Mouse (Mus musculus) lung, adult 2 months (tissue): ENCODE results near the gene Cdc20b. TPM values are rescaled to one million over a fixed set of nuclear protein-coding genes. Genes with fewer than 3 reads are reported as not detected.

ENCODE experiments used
- DNase-seq: peaks from one replicate; pipeline ENCODE4 v3.0.0; 2022
- H3K4me1 ChIP-seq: fragments of 200-500 bp; 2 replicates; pipeline ENCODE4 v1.6.1; 2011; ENCODE audit warnings: low read length; ENCODE audit not compliant: control insufficient read depth, insufficient read depth
- H3K4me3 ChIP-seq: fragments of 200-500 bp; replicated peaks from 2 replicates; pipeline ENCODE3; 2011; ENCODE audit warnings: low read depth, mild to moderate bottlenecking, control low read depth, low read length; ENCODE audit errors: extremely low read depth
- CTCF ChIP-seq: fragments of 200-500 bp; IDR thresholded peaks from 2 replicates; pipeline ENCODE4 v1.5.1; 2011; ENCODE audit warnings: mild to moderate bottlenecking, low read length, control low read depth; ENCODE audit not compliant: insufficient read depth
- POLR2A ChIP-seq: fragments of 200-500 bp; IDR thresholded peaks from 2 replicates; pipeline ENCODE4 v1.6.1; 2011; ENCODE audit warnings: low read depth, mild to moderate bottlenecking, control low read depth, low read length, borderline replicate concordance; ENCODE audit errors: extremely low read depth
- WGBS: fragments of 180-500 bp; shearing (Covaris S2); methylation state at CpG from one replicate; pipeline ENCODE4 v1.1.7; 2018; 5-methylcytosine and 5-hydroxymethylcytosine counted together
- polyA plus RNA-seq: library from polyadenylated mRNA; depleted of rRNA; stranded (reverse); fragments of >200 nt; gene quantifications from 2 replicates; pipeline ENCODE4 v1.2.3, GENCODE M21; 2012

Cdc20b gene
- polyA plus RNA-seq, 1 experiment: 0.27 TPM

- no peak for TF ChIP-seq POLR2A
- no peak for TF ChIP-seq CTCF
- H3K4me1 ChIP-seq: no peaks in the 10 kb centered on the region
- H3K4me3 ChIP-seq: no peak overlapping the region
- 70% methylated on average over 1 of the region's 1 CpGs for WGBS
- DNase-seq: no peak
Measured at GRCm38 (mm10) chr13:113082101-113082500, 47.2 kb downstream of the Cdc20b start.

- no peak overlapping the region for H3K4me3 ChIP-seq
- DNase-seq: no peak
- 36% methylated on average over 5 of the region's 5 CpGs for WGBS
- H3K4me1 ChIP-seq: no peaks in the 10 kb centered on the region
- no peak for TF ChIP-seq POLR2A
- no peak for TF ChIP-seq CTCF
Measured at GRCm38 (mm10) chr13:113084732-113085131, 49.8 kb downstream of the Cdc20b start.

GRCm38 (mm10) chr13:113087226-113088017 lies 52.5 kb downstream of the Cdc20b start:
- TF ChIP-seq CTCF: no peak
- no peak for TF ChIP-seq POLR2A
- Histone ChIP-seq H3K4me3 (no peak overlapping the region), H3K4me1 (no peaks in the 10 kb centered on the region)
- no peak for DNase-seq
- WGBS: 71% methylated on average over 13 of the region's 13 CpGs

GRCm38 (mm10) chr13:113090489-113090888 lies 55.6 kb downstream of the Cdc20b start:
- DNase-seq: no peak
- no peak for TF ChIP-seq POLR2A
- TF ChIP-seq CTCF: no peak
- Histone ChIP-seq H3K4me1 (no peaks in the 10 kb centered on the region), H3K4me3 (no peak overlapping the region)
- WGBS: 56% methylated on average over 8 of the region's 8 CpGs

GRCm38 (mm10) chr13:113094618-113095017 lies 59.7 kb downstream of the Cdc20b start:
- TF ChIP-seq POLR2A (no peak), CTCF (no peak)
- no peaks in the 10 kb centered on the region for H3K4me1 ChIP-seq
- H3K4me3 ChIP-seq: no peak overlapping the region
- 78% methylated on average over 1 of the region's 1 CpGs for WGBS
- DNase-seq: no peak

DNA sequence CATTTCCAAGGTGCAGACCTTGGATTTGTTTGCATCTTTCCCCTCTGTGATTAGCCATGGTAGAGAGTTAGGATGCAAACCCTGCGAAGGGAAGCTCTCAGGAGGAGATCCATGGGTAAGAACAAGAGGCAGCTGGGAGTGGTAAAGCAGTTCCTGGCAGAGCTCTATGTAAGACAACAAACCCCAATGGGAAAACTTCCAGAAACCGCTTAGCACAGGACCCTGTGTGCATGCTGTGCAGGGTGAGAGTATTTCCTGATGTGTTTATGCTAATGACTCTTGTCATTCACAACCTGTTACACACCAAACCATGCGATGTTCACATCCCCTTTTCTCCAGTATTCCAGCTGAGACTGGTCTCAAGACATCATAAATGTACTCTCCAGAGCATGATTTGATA lies 62.1 kb downstream of the Cdc20b start:
- TF ChIP-seq CTCF (no peak), POLR2A (no peak)
- 56% methylated on average over 3 of the region's 3 CpGs for WGBS
- H3K4me1 ChIP-seq: no peaks in the 10 kb centered on the region
- H3K4me3 ChIP-seq: no peak overlapping the region
- no peak for DNase-seq

GRCm38 (mm10) chr13:113098406-113098805 lies 63.5 kb downstream of the Cdc20b start:
- no peak overlapping the region for H3K4me3 ChIP-seq
- 89% methylated on average over 2 of the region's 2 CpGs for WGBS
- no peaks in the 10 kb centered on the region for H3K4me1 ChIP-seq
- TF ChIP-seq POLR2A: no peak
- TF ChIP-seq CTCF: no peak
- DNase-seq: no peak

DNA sequence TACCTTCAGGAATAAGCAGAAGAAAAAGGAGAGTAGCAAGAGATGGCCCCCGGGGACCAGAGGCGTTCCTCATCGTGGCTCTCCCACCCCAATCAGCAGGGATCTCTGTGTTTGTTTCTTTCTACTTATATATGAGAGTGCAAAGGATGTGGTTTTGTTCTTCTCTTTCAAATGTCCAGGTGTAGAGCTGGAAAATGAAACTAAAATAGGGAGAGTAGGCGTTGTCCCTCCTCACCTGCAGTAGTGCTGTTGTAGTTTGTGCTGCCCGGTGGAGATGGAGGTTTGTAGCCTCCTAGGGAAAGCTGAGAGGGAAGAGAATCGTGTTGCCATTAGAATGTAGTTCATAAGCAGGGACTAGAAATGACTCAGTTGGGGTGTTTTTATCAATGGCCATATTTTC lies 66.0 kb downstream of the Cdc20b start, which contains the start of gene Gzma:
Gene Gzma (minus strand): TSS at position 103 of the 400 bp plus-strand sequence.
- DNase-seq: no peak
- no peak for TF ChIP-seq CTCF
- TF ChIP-seq POLR2A: no peak
- 75% methylated on average over 6 of the region's 6 CpGs for WGBS
- Histone ChIP-seq H3K4me1 (no peaks in the 10 kb centered on the region), H3K4me3 (no peak within 1 kb of the TSS)

DNA sequence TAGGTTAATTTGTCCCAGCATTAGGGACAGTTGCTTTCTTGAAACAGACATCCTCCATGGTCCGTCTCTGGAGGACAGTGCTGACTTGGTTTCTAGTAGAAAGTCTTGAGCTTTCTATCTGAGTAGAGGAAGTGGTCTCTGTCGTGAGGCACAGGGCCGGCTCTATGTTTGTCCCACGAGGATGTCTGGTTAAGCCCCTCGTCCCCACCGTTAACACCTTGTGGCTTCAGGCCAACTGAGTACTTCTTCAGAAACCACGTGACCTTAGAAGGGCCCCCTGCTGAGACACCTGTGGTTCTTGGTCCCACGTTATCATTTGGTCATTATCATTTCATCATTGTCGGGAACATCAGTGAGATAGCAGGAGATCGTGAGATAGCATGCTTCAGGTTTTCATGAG lies 66.9 kb downstream of the Cdc20b start:
- DNase-seq: no peak
- Histone ChIP-seq H3K4me1 (no peaks in the 10 kb centered on the region), H3K4me3 (no peak overlapping the region)
- WGBS: 50% methylated on average over 10 of the region's 10 CpGs
- no peak for TF ChIP-seq CTCF
- TF ChIP-seq POLR2A: no peak

DNA sequence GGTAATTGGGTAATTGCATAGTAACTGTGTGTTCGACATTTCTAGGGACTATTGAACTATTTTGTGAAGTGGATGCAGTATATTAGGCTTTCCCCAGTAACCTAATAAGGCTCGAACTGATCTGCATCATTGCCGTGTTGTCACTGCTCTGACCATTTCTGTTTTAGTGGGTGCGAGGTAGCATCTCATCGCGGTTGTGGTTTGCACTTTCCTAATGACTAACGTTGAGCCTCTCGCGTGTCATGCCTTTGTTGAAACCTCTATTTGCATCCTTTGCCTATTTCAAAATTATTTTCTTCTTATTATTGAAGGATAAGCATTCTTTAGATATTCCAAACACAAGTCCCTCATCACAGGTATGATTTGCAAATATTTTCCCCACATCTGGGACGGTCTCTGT lies 69.8 kb downstream of the Cdc20b start:
- 90% methylated on average over 10 of the region's 10 CpGs for WGBS
- no peak for TF ChIP-seq POLR2A
- TF ChIP-seq CTCF: no peak
- H3K4me3 ChIP-seq: no peak overlapping the region
- DNase-seq: no peak
- H3K4me1 ChIP-seq: no peaks in the 10 kb centered on the region
